Mouse (Mus musculus): ENCODE measurements around the gene Ctcf. TPM values are rescaled to one million over a fixed set of nuclear protein-coding genes. Genes with fewer than 3 reads are reported as not detected.

Gene Ctcf
- polyA plus RNA-seq, 1 experiment from 2014 or later: 75.8 TPM

DNA sequence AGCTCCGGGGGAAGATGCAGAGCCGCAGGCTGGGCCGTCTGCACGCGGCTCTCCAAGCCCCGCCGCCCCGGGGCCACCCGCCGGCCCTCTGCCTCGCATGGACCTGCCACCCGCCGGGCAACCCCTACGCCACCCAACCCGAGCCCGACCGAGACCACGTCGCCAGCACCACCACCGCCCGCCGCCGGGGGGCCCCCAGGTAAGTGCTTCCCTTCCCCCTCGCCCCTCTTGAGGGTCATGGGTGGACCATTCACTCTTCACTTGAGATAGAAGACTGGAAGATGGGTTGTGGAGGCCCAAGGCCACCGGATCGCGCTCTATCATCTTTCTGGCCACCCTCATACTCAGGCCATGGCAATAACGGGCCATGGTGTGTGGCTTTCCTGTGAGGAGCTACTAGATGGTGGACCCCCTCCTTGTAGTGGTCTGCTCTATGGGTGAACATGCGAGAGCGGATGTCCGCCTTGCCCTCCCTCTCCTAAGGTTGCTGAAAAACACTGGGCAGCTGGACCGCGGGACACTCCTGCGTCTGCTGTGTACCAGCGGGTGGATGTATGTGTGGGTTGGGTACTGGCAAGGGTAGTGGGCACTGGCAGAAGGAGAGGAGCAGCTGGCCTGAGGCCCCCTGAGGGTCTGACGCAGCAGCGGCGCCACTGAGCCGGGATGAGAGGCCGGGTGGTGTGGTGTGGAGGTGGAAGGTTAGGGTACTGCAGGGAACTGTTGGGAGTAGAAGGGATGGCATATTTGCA lies 57.9 kb downstream of the Ctcf start:
- Histone ChIP-seq H3K4me1 (replicated peaks) (peaks cover 35% of the 10 kb centered on the region), H3K9me3 (replicated peaks) (no peaks in the 10 kb centered on the region), H3K27me3 (peaks cover 15% of the 10 kb centered on the region), H3K27ac (no peak overlapping the region), H3K9ac (peak overlapping the region; percentile 36; the same call in 1 of the 2 replicates), H3K4me2 (peak overlapping the region; percentile 81), H3K36me3 (peaks cover 24% of the 10 kb centered on the region), H3K4me3 (replicated peaks) (peak overlapping the region; percentile 48)
- DNase-seq: no peak
- ATAC-seq (ENCODE audit: low read depth): peak; percentile 19
- WGBS (ENCODE audit: insufficient replicate concordance): 28% methylated on average over 39 of the region's 40 CpGs

DNA sequence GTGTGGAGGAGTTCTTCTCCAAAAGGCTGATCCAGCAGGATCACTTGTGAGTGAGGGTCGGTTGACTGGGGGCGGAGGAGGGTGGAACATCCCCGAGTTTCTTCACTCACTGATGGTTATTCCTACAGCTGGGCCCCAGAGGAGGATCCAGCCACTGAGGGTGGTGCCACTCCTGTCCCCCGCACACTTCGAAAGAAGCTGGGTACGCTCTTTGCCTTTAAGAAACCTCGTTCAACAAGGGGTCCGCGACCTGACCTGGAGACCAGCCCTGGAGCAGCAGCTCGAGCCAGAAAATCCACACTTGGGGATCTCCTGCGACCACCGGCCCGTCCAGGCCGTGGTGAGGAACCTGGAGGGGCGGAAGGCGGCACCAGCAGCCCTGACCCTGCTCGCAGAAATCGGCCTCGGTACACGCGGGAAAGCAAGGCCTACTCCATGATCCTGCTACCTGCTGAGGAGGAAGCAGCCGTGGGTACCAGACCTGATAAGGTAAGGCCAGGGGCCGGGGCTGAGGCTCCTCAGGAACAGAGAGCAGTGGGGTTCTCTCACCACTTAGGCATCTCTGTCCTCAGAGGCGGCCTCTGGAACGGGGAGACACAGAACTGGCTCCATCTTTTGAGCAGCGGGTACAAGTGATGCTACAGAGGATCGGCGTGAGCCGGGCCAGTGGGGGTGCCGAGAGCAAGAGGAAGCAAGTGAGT lies 58.9 kb downstream of the Ctcf start:
- H3K9ac ChIP-seq: no peak overlapping the region
- H3K4me2 ChIP-seq: no peak overlapping the region
- DNase-seq: no peak
- H3K4me1 ChIP-seq (replicated peaks): peaks cover 43% of the 10 kb centered on the region
- WGBS (ENCODE audit: insufficient replicate concordance): 76% methylated on average over 30 of the region's 30 CpGs
- no peak for ATAC-seq (ENCODE audit: low read depth)
- no peak overlapping the region for H3K4me3 ChIP-seq (replicated peaks)
- no peaks in the 10 kb centered on the region for H3K9me3 ChIP-seq (replicated peaks)
- H3K27ac ChIP-seq: no peak overlapping the region
- H3K36me3 ChIP-seq: peaks cover 24% of the 10 kb centered on the region
- H3K27me3 ChIP-seq: peaks cover 15% of the 10 kb centered on the region

DNA sequence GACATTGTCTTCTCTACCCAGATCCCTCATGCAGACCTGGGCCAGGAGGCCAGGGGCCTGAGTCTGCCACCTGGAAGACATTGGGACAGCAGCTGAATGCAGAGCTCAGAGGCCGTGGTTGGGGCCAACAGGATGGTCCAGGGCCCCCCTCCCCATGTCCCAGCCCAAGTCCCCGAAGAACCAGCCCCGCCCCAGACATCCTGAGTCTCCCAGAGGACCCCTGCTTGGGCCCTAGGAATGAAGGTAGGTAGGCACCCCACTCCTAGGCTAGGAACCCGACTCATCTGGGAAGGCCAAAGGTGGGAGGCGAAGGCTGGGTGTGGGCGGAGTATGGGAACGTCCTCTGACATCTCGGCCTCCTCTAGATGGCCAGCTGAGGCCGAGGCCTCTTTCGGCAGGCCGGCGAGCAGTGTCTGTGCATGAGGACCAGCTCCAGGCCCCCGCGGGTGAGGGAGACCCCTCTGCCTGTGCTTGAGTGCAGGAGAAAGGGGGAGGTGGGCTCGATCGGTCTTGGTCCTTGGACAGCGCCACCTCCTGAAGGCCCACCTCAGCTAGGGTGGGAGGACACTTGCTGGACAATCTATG lies 60.9 kb downstream of the Ctcf start:
- DNase-seq: no peak
- ATAC-seq (ENCODE audit: low read depth): no peak
- peaks cover 49% of the 10 kb centered on the region for H3K4me1 ChIP-seq (replicated peaks)

DNA sequence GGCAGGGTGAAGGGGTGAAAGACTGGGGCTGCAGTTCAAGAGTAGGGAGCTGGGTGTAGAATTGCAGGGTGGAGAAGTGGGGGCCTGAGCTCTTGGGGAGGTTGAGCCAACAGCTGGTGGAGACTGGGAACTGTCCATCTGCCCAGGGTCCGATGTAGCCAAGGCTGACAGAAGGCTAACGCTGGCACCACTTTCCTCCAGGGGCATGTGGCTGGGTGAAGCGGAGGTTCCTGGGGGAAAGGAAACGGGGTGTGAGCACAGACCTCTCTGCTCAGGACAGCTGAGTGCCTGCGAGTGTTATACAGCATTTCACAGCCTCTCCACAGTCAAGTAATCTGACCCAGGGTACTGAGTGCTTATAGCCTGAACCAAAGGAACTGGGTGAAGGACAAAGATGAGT lies 62.4 kb downstream of the Ctcf start:
- no peaks in the 10 kb centered on the region for H3K9me3 ChIP-seq (replicated peaks)
- H3K27ac ChIP-seq: no peak overlapping the region
- no peak overlapping the region for H3K4me3 ChIP-seq (replicated peaks)
- no peak for ATAC-seq (ENCODE audit: low read depth)
- no peak overlapping the region for H3K9ac ChIP-seq
- peaks cover 44% of the 10 kb centered on the region for H3K4me1 ChIP-seq (replicated peaks)
- peaks cover 37% of the 10 kb centered on the region for H3K36me3 ChIP-seq
- no peak overlapping the region for H3K4me2 ChIP-seq
- peaks cover 15% of the 10 kb centered on the region for H3K27me3 ChIP-seq
- WGBS (ENCODE audit: insufficient replicate concordance): 92% methylated on average over 5 of the region's 5 CpGs
- DNase-seq: no peak

More for the DNA sequence above, 60.9 kb downstream of the Ctcf start:
- H3K27me3 ChIP-seq: peaks cover 15% of the 10 kb centered on the region
- WGBS (ENCODE audit: insufficient replicate concordance): 87% methylated on average over 17 of the region's 17 CpGs
- no peak overlapping the region for H3K4me3 ChIP-seq (replicated peaks)
- 0 out of 2 replicates have a peak overlapping the region, but pooled peaks have one; percentile 19 for H3K27ac ChIP-seq
- no peaks in the 10 kb centered on the region for H3K9me3 ChIP-seq (replicated peaks)
- peaks cover 24% of the 10 kb centered on the region for H3K36me3 ChIP-seq
- no peak overlapping the region for H3K4me2 ChIP-seq
- H3K9ac ChIP-seq: no peak overlapping the region

DNA sequence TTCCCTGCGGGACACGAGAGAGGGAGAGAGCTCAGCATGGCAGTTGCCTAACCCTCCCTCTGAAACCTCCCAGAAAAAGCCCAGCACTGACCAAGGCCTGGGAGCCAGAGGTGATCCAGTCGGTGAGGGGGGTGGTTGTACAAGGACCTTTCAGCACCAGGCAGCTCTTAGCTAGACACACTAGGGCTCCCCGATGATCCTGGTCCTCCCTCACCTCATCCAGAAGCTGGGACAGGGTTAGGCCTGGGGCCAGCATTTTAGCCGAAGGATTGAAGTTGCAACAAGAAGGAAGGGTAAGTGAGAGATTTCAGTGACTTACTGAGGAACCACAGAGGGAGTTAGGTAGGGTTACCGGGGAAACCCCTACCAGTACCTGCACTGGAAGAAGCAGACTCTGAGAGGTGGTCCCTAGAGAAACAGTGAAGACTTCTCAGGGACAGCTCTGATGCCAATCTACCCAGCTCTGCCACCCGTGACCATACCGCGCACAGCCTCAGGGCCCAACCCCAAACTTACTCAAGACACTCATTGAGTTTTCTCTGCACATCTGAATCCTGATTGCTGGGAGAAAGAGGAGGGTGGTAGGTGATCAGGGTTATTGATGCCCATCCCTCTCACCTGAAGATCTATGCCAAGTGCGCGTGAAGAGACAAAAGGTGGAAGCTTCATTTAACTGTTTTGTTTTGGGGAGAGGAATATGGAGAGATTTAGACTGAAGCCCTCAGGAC lies 63.3 kb downstream of the Ctcf start:
- DNase-seq (no peak), ATAC-seq (ENCODE audit: low read depth) (no peak)
- peaks cover 36% of the 10 kb centered on the region for H3K4me1 ChIP-seq (replicated peaks)
- H3K4me2 ChIP-seq: peak overlapping the region; percentile 96
- peak overlapping the region; percentile 77 for H3K9ac ChIP-seq
- no peaks in the 10 kb centered on the region for H3K9me3 ChIP-seq (replicated peaks)
- H3K36me3 ChIP-seq: peaks cover 45% of the 10 kb centered on the region
- H3K4me3 ChIP-seq (replicated peaks): peak overlapping the region; percentile 75
- H3K27ac ChIP-seq: no peak overlapping the region; the same call in 1 of the 2 replicates
- 80% methylated on average over 11 of the region's 11 CpGs for WGBS (ENCODE audit: insufficient replicate concordance)
- peaks cover 6% of the 10 kb centered on the region for H3K27me3 ChIP-seq

DNA sequence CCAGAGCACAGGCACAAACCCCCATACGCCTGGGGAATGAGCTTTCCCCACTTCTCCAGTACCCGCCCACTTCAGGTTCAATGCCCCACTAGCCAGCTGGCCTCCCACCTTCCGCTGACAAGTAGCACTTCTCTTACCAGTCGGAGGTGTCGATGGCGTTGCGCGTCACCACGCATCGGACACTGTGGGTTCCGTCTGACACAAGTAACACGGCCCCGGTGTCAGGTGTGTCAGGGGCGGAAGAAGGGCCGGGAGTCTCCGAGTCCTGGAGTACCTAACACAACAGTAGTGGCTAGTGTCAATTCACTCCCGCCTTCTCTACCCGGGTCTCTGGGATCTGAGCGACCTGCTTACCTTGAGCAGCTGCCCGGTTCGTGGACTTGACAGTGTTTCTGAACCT lies 64.2 kb downstream of the Ctcf start:
- Histone ChIP-seq H3K27me3 (no peaks in the 10 kb centered on the region), H3K4me3 (replicated peaks) (peak overlapping the region; percentile 75), H3K4me2 (peak overlapping the region; percentile 96), H3K27ac (peak overlapping the region; percentile 96), H3K4me1 (replicated peaks) (peaks cover 36% of the 10 kb centered on the region), H3K9ac (peak overlapping the region; percentile 77), H3K36me3 (peaks cover 45% of the 10 kb centered on the region), H3K9me3 (replicated peaks) (no peaks in the 10 kb centered on the region)
- DNase-seq (peak; percentile 66), ATAC-seq (ENCODE audit: low read depth) (peak; percentile 54)
- 0% methylated on average over 21 of the region's 21 CpGs for WGBS (ENCODE audit: insufficient replicate concordance)

- DNase-seq (peak; percentile 93), ATAC-seq (ENCODE audit: low read depth) (peak; percentile 78)
- H3K9me3 ChIP-seq (replicated peaks): no peaks in the 10 kb centered on the region
- H3K4me3 ChIP-seq (replicated peaks): peak within 1 kb of the TSS; percentile 75
- under 1% methylated on average over 60 of the region's 60 CpGs for WGBS (ENCODE audit: insufficient replicate concordance)
- peak within 1 kb of the TSS; percentile 77 for H3K9ac ChIP-seq
- H3K27me3 ChIP-seq: no peaks in the 10 kb centered on the region
- H3K27ac ChIP-seq: peak within 1 kb of the TSS; percentile 96
- peaks cover 45% of the 10 kb centered on the region for H3K36me3 ChIP-seq
- H3K4me2 ChIP-seq: peak within 1 kb of the TSS; percentile 96
- H3K4me1 ChIP-seq (replicated peaks): peaks cover 39% of the 10 kb centered on the region
Observed at GRCm38 (mm10) chr8:105700966-105701824, 64.8 kb downstream of the Ctcf start, which contains the start of the genes Acd and Pard6a. Acd (minus strand) TSS chr8:105701102. Pard6a (plus strand) TSS chr8:105701148.

- DNase-seq (no peak), ATAC-seq (ENCODE audit: low read depth) (0 out of 2 replicates have a peak, but pooled peaks have one; percentile 3)
- Histone ChIP-seq H3K36me3 (peaks cover 40% of the 10 kb centered on the region), H3K27me3 (no peaks in the 10 kb centered on the region), H3K4me1 (replicated peaks) (peaks cover 39% of the 10 kb centered on the region), H3K9me3 (replicated peaks) (no peaks in the 10 kb centered on the region), H3K4me2 (peak overlapping the region; percentile 96), H3K9ac (peak overlapping the region; percentile 73), H3K27ac (peak overlapping the region; percentile 77), H3K4me3 (replicated peaks) (peak overlapping the region; percentile 75)
- WGBS (ENCODE audit: insufficient replicate concordance): 61% methylated on average over 18 of the region's 18 CpGs
Observed at GRCm38 (mm10) chr8:105702001-105702401, 65.6 kb downstream of the Ctcf start.

GRCm38 (mm10) chr8:105702731-105703415 lies 66.5 kb downstream of the Ctcf start:
- peaks cover 43% of the 10 kb centered on the region for H3K4me1 ChIP-seq (replicated peaks)
- WGBS (ENCODE audit: insufficient replicate concordance): 88% methylated on average over 24 of the region's 24 CpGs
- no peak overlapping the region for H3K4me3 ChIP-seq (replicated peaks)
- ATAC-seq (ENCODE audit: low read depth): no peak
- H3K9me3 ChIP-seq (replicated peaks): no peaks in the 10 kb centered on the region
- H3K27ac ChIP-seq: no peak overlapping the region
- H3K36me3 ChIP-seq: peaks cover 32% of the 10 kb centered on the region
- no peak overlapping the region for H3K9ac ChIP-seq
- H3K27me3 ChIP-seq: no peaks in the 10 kb centered on the region
- H3K4me2 ChIP-seq: no peak overlapping the region
- DNase-seq: no peak

All from liver, embryonic 13.5 days (tissue).